Mouse (Mus musculus) midbrain, postnatal 0 days (tissue): ENCODE measurements around the gene Fam171a1. TPM values are rescaled to one million over a fixed set of nuclear protein-coding genes. Genes with fewer than 3 reads are reported as not detected.
"Not testable (repeated sequence)": the region's sequence is repeated elsewhere in the genome, so short reads cannot be mapped to it uniquely, and the experiment has no call there.

Experiments used
- ATAC-seq: fragments of 200-750 bp; cut with Nextera tagmentation; 2 replicates; pipeline ENCODE4 v1.8.0; 2017; ENCODE audit warnings: moderate number of reproducible peaks, mild to moderate bottlenecking, moderate TSS enrichment, moderate library complexity; ENCODE audit not compliant: low FRiP score
- DNase-seq: peaks from one replicate; pipeline ENCODE4 v3.0.0-alpha.2; 2015; ENCODE audit warnings: low spot score
- H3K27ac ChIP-seq: fragments of 300-500 bp; sonication (generic); 2 replicates; pipeline ENCODE4 v1.5.1; 2014; ENCODE audit warnings: low read depth, mild to moderate bottlenecking, low read length, mixed read lengths
- H3K27me3 ChIP-seq: fragments of 300-500 bp; sonication (generic); 2 replicates; pipeline ENCODE4 v1.6.1; 2014; ENCODE audit warnings: low read length, control low read depth, mixed read lengths; ENCODE audit not compliant: insufficient read depth
- H3K36me3 ChIP-seq: fragments of 300-500 bp; sonication (generic); 2 replicates; pipeline ENCODE4 v1.6.1; 2014; ENCODE audit warnings: low read length, control low read depth, mixed read lengths; ENCODE audit not compliant: insufficient read depth
- H3K4me1 ChIP-seq: fragments of 300-500 bp; sonication (generic); 2 replicates; pipeline ENCODE4 v1.6.1; 2014; ENCODE audit warnings: mild to moderate bottlenecking, control low read depth, antibody characterized with exemption, low read length, mixed read lengths; ENCODE audit not compliant: insufficient read depth
- H3K4me2 ChIP-seq: fragments of 300-500 bp; sonication (generic); 2 replicates; pipeline ENCODE4 v1.6.1; 2014; ENCODE audit warnings: low read depth, mild to moderate bottlenecking, low read length, mixed read lengths; ENCODE audit not compliant: poor library complexity, severe bottlenecking
- H3K4me3 ChIP-seq: fragments of 300-500 bp; sonication (generic); 2 replicates; pipeline ENCODE4 v1.5.1; 2014; ENCODE audit warnings: low read depth, mild to moderate bottlenecking, low read length, moderate library complexity
- H3K9ac ChIP-seq: fragments of 300-500 bp; sonication (generic); replicated peaks from 2 replicates; pipeline ENCODE4 v1.6.1; 2014; ENCODE audit warnings: mild to moderate bottlenecking, low read length, moderate library complexity, mixed read lengths; ENCODE audit not compliant: poor library complexity, severe bottlenecking
- H3K9me3 ChIP-seq: fragments of 300-500 bp; sonication (generic); 2 replicates; pipeline ENCODE4 v1.6.1; 2016; ENCODE audit warnings: low read length, control low read depth
- CTCF ChIP-seq: IDR thresholded peaks from 2 replicates; pipeline ENCODE4 v1.5.1; 2016; ENCODE audit warnings: antibody characterized with exemption, mild to moderate bottlenecking
- WGBS: fragments of 180-500 bp; shearing (Covaris S2); extraction: QIAGEN DNeasy Blood & Tissue Kit; methylation state at CpG from one replicate; pipeline ENCODE4 v1.1.7; 2014; 5-methylcytosine and 5-hydroxymethylcytosine counted together
- polyA plus RNA-seq: library from polyadenylated mRNA; unstranded; fragments of >200 nt; fragmentation: Nextera tagmentation; extraction: Ambion mirVana; gene quantifications from 2 replicates; pipeline ENCODE4 v1.2.1, GENCODE M21; 2015
- total RNA-seq: library from RNA; depleted of rRNA; stranded (reverse); fragments of >200 nt; gene quantifications from 2 replicates; pipeline ENCODE4 v1.2.3, GENCODE M21; 2014

Fam171a1 gene
- total and polyA plus RNA-seq, 2 experiments from 2014 or later, result 35.4 to 65.8 TPM

GRCm38 (mm10) chr2:3191149-3191548 is 77.1 kb downstream of the Fam171a1 start:
- no peak for TF ChIP-seq CTCF
- ATAC-seq (no peak), DNase-seq (no peak)
- H3K36me3 ChIP-seq, result peaks cover 21% of the 10 kb centered on the region
- H3K4me3 ChIP-seq, result no peak overlapping the region
- H3K4me1 ChIP-seq, result no peaks in the 10 kb centered on the region
- no peaks in the 10 kb centered on the region for H3K27me3 ChIP-seq
- no peak overlapping the region for H3K4me2 ChIP-seq
- WGBS, result 78% methylated on average over 6 of the region's 6 CpGs
- H3K9me3 ChIP-seq, result no peaks in the 10 kb centered on the region
- no peak overlapping the region for H3K27ac ChIP-seq
- H3K9ac ChIP-seq, result no peak overlapping the region

GRCm38 (mm10) chr2:3195511-3195910 is 81.5 kb downstream of the Fam171a1 start:
- no peak for ATAC-seq
- no peak overlapping the region for H3K27ac ChIP-seq
- no peaks in the 10 kb centered on the region for H3K27me3 ChIP-seq
- no peak for TF ChIP-seq CTCF
- no peaks in the 10 kb centered on the region for H3K9me3 ChIP-seq
- no peak overlapping the region for H3K4me2 ChIP-seq
- no peak overlapping the region for H3K9ac ChIP-seq
- H3K36me3 ChIP-seq, result peaks cover 39% of the 10 kb centered on the region
- no peak overlapping the region for H3K4me3 ChIP-seq
- 48% methylated on average over 5 of the region's 5 CpGs for WGBS
- no peaks in the 10 kb centered on the region for H3K4me1 ChIP-seq
- no peak for DNase-seq

GRCm38 (mm10) chr2:3200422-3200821 is 86.4 kb downstream of the Fam171a1 start:
- 96% methylated on average over 4 of the region's 4 CpGs for WGBS
- TF ChIP-seq CTCF, result no peak

GRCm38 (mm10) chr2:3206975-3207642 is 93.1 kb downstream of the Fam171a1 start:
- WGBS, result 73% methylated on average over 9 of the region's 9 CpGs
- no peak for TF ChIP-seq CTCF
- H3K27me3 ChIP-seq, result no peaks in the 10 kb centered on the region
- DNase-seq, result no peak
- H3K4me1 ChIP-seq, result no peaks in the 10 kb centered on the region
- peaks cover 16% of the 10 kb centered on the region for H3K36me3 ChIP-seq
- H3K9ac ChIP-seq, result no peak overlapping the region
- H3K4me3 ChIP-seq, result no peak overlapping the region
- H3K27ac ChIP-seq, result no peak overlapping the region
- ATAC-seq, result no peak
- no peak overlapping the region for H3K4me2 ChIP-seq
- H3K9me3 ChIP-seq, result no peaks in the 10 kb centered on the region

More at GRCm38 (mm10) chr2:3200422-3200821, 86.4 kb downstream of the Fam171a1 start:
- H3K4me3 ChIP-seq, result no peak overlapping the region
- no peak overlapping the region for H3K9ac ChIP-seq
- no peaks in the 10 kb centered on the region for H3K27me3 ChIP-seq
- ATAC-seq (no peak), DNase-seq (no peak)
- H3K4me1 ChIP-seq, result no peaks in the 10 kb centered on the region
- no peaks in the 10 kb centered on the region for H3K9me3 ChIP-seq
- H3K4me2 ChIP-seq, result no peak overlapping the region
- H3K27ac ChIP-seq, result no peak overlapping the region
- H3K36me3 ChIP-seq, result peaks cover 38% of the 10 kb centered on the region

- Histone ChIP-seq H3K4me1 (no peaks in the 10 kb centered on the region), H3K9ac (no peak overlapping the region), H3K9me3 (no peaks in the 10 kb centered on the region), H3K27ac (no peak overlapping the region), H3K4me3 (no peak overlapping the region), H3K36me3 (0 out of 2 replicates have a peak, but pooled peaks cover 8% of the 10 kb centered on the region), H3K27me3 (no peaks in the 10 kb centered on the region), H3K4me2 (no peak overlapping the region)
- TF ChIP-seq CTCF, result no peak
- ATAC-seq, result no peak
- no peak for DNase-seq
- 85% methylated on average over 3 of the region's 3 CpGs for WGBS
Measured at GRCm38 (mm10) chr2:3215480-3215879, 101.5 kb downstream of the Fam171a1 start.

GRCm38 (mm10) chr2:3216617-3217016 is 102.6 kb downstream of the Fam171a1 start:
- TF ChIP-seq CTCF, result no peak
- ATAC-seq, result no peak
- Histone ChIP-seq H3K27me3 (no peaks in the 10 kb centered on the region), H3K4me3 (no peak overlapping the region), H3K4me1 (no peaks in the 10 kb centered on the region), H3K36me3 (peaks cover 11% of the 10 kb centered on the region; the same call in 1 of the 2 replicates), H3K4me2 (no peak overlapping the region), H3K27ac (no peak overlapping the region), H3K9me3 (no peaks in the 10 kb centered on the region), H3K9ac (no peak overlapping the region)
- DNase-seq, result no peak
- WGBS, result 87% methylated on average over 10 of the region's 10 CpGs

- H3K4me2 ChIP-seq, H3K4me3 ChIP-seq, H3K36me3 ChIP-seq, ATAC-seq, H3K4me1 ChIP-seq, H3K27me3 ChIP-seq, H3K9ac ChIP-seq, H3K9me3 ChIP-seq, H3K27ac ChIP-seq, DNase-seq: not testable (repeated sequence)
- 96% methylated on average over 3 of the region's 3 CpGs for WGBS
Measured at GRCm38 (mm10) chr2:3217577-3217976, 103.6 kb downstream of the Fam171a1 start.
